Mouse (Mus musculus): Measurements from ENCODE around the gene Mars2. TPM values are rescaled to one million over a fixed set of nuclear protein-coding genes. Genes with fewer than 3 reads are reported as not detected.

The Mars2 gene
- 2.7 TPM in 2 replicates for polyA plus RNA-seq (2014; fragmentation: Nextera tagmentation; extraction: Ambion mirVana)

DNA sequence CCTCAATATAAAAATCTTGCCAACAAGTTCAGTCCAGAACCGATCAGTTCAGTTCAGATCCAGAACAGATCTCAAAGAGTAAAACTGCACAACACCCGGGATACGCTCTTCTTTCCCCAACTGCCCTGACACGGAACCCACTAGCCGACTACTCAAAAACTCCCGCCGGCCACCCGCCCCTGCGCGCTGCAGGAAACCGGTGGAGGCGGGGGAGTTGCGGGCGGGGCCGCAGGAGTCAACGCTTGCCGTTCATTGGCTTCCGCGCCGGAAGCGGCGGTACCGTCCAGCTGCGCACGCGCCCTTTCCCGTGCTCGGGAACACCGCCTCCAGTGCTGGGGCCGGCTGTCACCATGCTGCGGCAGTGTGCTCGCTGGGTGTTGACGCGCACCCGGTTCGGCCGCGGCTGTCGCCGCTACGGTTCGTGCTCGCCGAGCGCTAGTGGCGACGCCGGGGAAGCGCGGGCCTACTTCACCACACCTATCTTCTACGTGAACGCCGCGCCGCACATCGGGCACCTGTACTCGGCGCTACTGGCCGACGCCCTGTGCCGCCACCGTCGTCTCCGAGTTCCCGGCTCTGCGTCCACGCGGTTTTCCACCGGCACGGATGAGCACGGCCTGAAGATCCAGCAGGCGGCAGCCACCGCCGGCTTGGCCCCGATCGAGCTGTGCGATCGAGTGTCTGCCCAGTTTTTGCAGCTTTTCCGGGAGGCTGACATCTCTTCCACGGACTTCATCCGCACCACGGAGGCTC, at the start of gene Mars2:
Gene Mars2 (plus strand): TSS at position 288 of the 753 bp plus-strand sequence.
- Histone ChIP-seq H3K36me3 (ENCODE audit: control insufficient read depth, insufficient read depth, low read length) (no peaks in the 10 kb centered on the region), H3K9ac (ENCODE audit: low read depth, low read length) (peak within 1 kb of the TSS; percentile 73), H3K4me3 (ENCODE audit: low read depth, low read length) (peak within 1 kb of the TSS; percentile 85), H3K27me3 (ENCODE audit: control insufficient read depth, insufficient read depth, low read length) (no peaks in the 10 kb centered on the region), H3K9me3 (ENCODE audit: control insufficient read depth, low read length) (no peaks in the 10 kb centered on the region), H3K27ac (ENCODE audit: low read depth, low read length) (peak within 1 kb of the TSS; percentile 47), H3K4me2 (replicated peaks; ENCODE audit: low read depth, low read length) (peak within 1 kb of the TSS; percentile 86), H3K4me1 (replicated peaks; ENCODE audit: control insufficient read depth, insufficient read depth, low read length) (peaks cover 5% of the 10 kb centered on the region)
- 0% methylated on average over 82 of the region's 82 CpGs for WGBS
- ATAC-seq (ENCODE audit: low FRiP score) (peak; percentile 97), DNase-seq (ENCODE audit: low spot score) (peak; percentile 97)

DNA sequence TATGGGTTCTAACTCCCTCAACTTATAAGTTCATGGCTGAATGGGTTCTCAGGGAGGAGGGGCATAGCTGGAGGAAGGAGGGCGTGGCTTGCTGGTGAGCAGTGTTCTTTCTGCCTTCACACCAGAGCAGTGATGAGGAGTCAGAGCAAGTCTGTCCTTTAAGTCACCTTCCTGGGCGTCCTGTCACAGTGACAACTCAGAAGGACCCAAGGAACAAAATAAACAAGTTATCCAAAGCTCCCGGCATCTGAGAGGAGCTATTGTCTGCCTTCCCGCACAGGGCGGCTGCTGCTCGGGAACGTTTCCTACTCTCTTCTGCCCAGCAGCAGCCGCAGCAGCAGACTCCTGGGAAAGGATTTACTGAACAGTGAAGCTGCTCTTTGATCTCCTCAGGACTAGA, 45.0 kb upstream of the Mars2 start:
- Histone ChIP-seq H3K9ac (ENCODE audit: low read depth, low read length) (no peak overlapping the region), H3K4me3 (ENCODE audit: low read depth, low read length) (no peak overlapping the region), H3K4me2 (replicated peaks; ENCODE audit: low read depth, low read length) (peak overlapping the region; percentile 3; the same call in 1 of the 2 replicates), H3K4me1 (replicated peaks; ENCODE audit: control insufficient read depth, insufficient read depth, low read length) (peaks cover 4% of the 10 kb centered on the region; the same call in 1 of the 2 replicates), H3K36me3 (ENCODE audit: control insufficient read depth, insufficient read depth, low read length) (no peaks in the 10 kb centered on the region), H3K9me3 (ENCODE audit: control insufficient read depth, low read length) (no peaks in the 10 kb centered on the region), H3K27ac (ENCODE audit: low read depth, low read length) (no peak overlapping the region), H3K27me3 (ENCODE audit: control insufficient read depth, insufficient read depth, low read length) (0 out of 2 replicates have a peak, but pooled peaks cover 2% of the 10 kb centered on the region)
- 22% methylated on average over 8 of the region's 8 CpGs for WGBS
- DNase-seq (ENCODE audit: low spot score) (no peak), ATAC-seq (ENCODE audit: low FRiP score) (peak; percentile 45; the same call in 1 of the 2 replicates)

DNA sequence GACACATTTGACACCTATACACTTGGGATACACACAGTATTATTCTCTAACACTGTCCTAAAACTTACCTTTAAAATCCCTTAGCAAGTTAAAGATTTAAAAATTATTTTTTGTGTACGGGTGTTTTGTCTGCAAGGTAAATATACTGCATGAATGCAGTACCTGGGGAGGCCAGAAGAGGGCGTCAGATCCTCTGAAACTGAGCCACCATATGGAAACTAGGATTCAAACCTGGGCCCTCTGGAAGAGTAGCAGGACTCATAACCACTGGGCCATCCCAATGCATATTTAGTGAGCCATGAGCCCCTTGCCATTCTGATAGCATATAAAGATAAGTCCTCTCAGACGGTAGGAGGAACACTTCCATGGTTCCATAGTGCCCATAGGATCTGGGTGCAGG, 44.2 kb upstream of the Mars2 start:
- ATAC-seq (ENCODE audit: low FRiP score) (no peak; the same call in 1 of the 2 replicates), DNase-seq (ENCODE audit: low spot score) (no peak)
- 54% methylated on average over 3 of the region's 3 CpGs for WGBS
- no peak overlapping the region for H3K4me2 ChIP-seq (replicated peaks; ENCODE audit: low read depth, low read length)
- peaks cover 4% of the 10 kb centered on the region; the same call in 1 of the 2 replicates for H3K4me1 ChIP-seq (replicated peaks; ENCODE audit: control insufficient read depth, insufficient read depth, low read length)
- H3K36me3 ChIP-seq (ENCODE audit: control insufficient read depth, insufficient read depth, low read length): no peaks in the 10 kb centered on the region
- H3K27ac ChIP-seq (ENCODE audit: low read depth, low read length): no peak overlapping the region
- H3K9me3 ChIP-seq (ENCODE audit: control insufficient read depth, low read length): no peaks in the 10 kb centered on the region
- no peak overlapping the region for H3K9ac ChIP-seq (ENCODE audit: low read depth, low read length)
- no peak overlapping the region for H3K4me3 ChIP-seq (ENCODE audit: low read depth, low read length)
- 0 out of 2 replicates have a peak, but pooled peaks cover 2% of the 10 kb centered on the region for H3K27me3 ChIP-seq (ENCODE audit: control insufficient read depth, insufficient read depth, low read length)

DNA sequence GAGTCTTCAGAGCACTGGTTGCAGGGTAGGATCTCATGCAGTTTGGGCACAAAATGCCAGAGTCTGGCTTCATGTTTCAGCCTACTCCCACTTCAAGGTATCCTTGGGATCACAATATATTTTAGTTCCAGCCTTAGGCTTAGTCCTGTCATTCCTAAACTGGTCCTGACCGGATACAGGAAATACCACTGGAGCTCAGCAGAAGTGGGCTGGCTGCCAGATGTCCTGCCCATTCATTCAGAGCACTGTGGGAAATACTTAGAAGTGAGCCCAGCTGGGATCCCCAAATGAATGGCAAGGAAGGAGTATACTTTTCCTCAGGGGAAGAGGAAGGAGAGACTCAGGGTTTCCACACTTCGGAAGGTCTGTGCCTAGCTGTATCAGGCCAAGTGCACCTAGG, 43.7 kb upstream of the Mars2 start:
- peak; percentile 47; the same call in 1 of the 2 replicates for ATAC-seq (ENCODE audit: low FRiP score)
- Histone ChIP-seq H3K4me3 (ENCODE audit: low read depth, low read length) (no peak overlapping the region), H3K36me3 (ENCODE audit: control insufficient read depth, insufficient read depth, low read length) (no peaks in the 10 kb centered on the region), H3K4me2 (replicated peaks; ENCODE audit: low read depth, low read length) (no peak overlapping the region), H3K27me3 (ENCODE audit: control insufficient read depth, insufficient read depth, low read length) (0 out of 2 replicates have a peak, but pooled peaks cover 2% of the 10 kb centered on the region), H3K27ac (ENCODE audit: low read depth, low read length) (no peak overlapping the region), H3K4me1 (replicated peaks; ENCODE audit: control insufficient read depth, insufficient read depth, low read length) (peaks cover 4% of the 10 kb centered on the region; the same call in 1 of the 2 replicates), H3K9me3 (ENCODE audit: control insufficient read depth, low read length) (no peaks in the 10 kb centered on the region), H3K9ac (ENCODE audit: low read depth, low read length) (no peak overlapping the region)
- DNase-seq (ENCODE audit: low spot score): no peak
- 55% methylated on average over 2 of the region's 2 CpGs for WGBS

DNA sequence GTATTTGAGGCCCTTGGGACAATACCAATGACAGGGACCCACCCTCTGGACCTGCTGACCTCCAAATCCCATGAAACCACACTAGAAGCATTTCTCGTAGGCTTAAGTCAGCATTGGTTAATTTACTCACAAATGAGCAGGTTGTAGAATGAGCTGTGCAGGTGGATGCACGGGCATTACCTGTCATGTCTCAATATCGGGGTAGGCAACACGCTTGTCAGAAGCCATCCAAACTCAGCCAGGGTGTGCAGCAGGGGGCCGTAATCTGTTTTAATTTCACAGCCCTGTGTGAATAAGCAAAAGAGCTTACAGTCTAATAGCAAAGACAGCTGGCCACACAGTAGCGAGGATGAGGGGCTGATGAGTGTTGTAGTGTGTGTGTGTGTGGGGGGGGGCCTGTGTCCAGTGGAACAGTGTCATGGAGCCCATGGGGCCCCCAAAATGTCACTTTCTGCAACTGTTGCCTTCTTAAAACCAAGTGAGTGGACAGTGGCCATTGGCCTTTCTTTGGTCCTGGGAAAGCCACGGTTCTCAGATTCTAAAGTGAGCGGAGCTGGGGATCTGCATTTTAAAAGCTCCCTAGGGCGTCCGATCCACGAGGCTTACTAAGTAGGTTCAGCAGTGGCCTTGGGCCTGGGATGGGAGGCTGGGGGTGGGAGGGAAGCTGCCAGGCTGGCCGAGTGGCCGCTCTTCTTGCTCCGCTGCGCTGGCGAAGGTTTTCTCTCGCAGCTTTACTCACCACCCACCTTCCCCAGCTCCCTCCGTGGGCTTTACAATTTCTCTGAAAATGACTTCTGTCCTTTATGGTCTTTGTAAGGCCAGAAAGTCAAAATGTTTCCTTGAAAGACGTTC, 42.7 kb upstream of the Mars2 start:
- peaks cover 4% of the 10 kb centered on the region; the same call in 1 of the 2 replicates for H3K4me1 ChIP-seq (replicated peaks; ENCODE audit: control insufficient read depth, insufficient read depth, low read length)
- no peaks in the 10 kb centered on the region for H3K9me3 ChIP-seq (ENCODE audit: control insufficient read depth, low read length)
- H3K27me3 ChIP-seq (ENCODE audit: control insufficient read depth, insufficient read depth, low read length): 0 out of 2 replicates have a peak, but pooled peaks cover 2% of the 10 kb centered on the region
- peak; percentile 53; the same call in 1 of the 2 replicates for ATAC-seq (ENCODE audit: low FRiP score)
- DNase-seq (ENCODE audit: low spot score): no peak
- H3K4me2 ChIP-seq (replicated peaks; ENCODE audit: low read depth, low read length): peak overlapping the region; percentile 11; the same call in 1 of the 2 replicates
- H3K36me3 ChIP-seq (ENCODE audit: control insufficient read depth, insufficient read depth, low read length): no peaks in the 10 kb centered on the region
- 31% methylated on average over 19 of the region's 19 CpGs for WGBS
- H3K27ac ChIP-seq (ENCODE audit: low read depth, low read length): no peak overlapping the region
- H3K4me3 ChIP-seq (ENCODE audit: low read depth, low read length): no peak overlapping the region
- no peak overlapping the region for H3K9ac ChIP-seq (ENCODE audit: low read depth, low read length)

DNA sequence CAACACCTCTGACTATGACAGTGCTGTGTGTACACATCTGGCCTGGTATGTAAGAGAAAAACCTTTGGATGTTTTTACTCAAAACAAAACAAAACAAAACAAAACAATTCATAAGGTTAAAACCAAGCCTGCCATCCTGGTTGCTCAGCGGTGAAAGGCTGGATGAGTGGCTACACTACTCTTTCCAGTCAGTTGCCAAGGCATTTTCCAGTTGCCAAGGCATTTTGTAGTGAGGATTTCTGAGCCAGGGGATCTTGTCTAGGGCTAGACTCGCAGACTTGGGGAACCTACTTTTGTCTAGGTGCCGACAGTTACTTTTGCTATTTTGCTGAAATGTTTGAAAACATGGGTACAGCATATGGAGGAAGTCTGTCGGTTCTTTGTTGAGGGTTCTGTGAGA, 42.0 kb upstream of the Mars2 start:
- Histone ChIP-seq H3K9me3 (ENCODE audit: control insufficient read depth, low read length) (no peaks in the 10 kb centered on the region), H3K36me3 (ENCODE audit: control insufficient read depth, insufficient read depth, low read length) (no peaks in the 10 kb centered on the region), H3K27ac (ENCODE audit: low read depth, low read length) (no peak overlapping the region), H3K9ac (ENCODE audit: low read depth, low read length) (no peak overlapping the region), H3K4me1 (replicated peaks; ENCODE audit: control insufficient read depth, insufficient read depth, low read length) (peaks cover 4% of the 10 kb centered on the region; the same call in 1 of the 2 replicates), H3K4me2 (replicated peaks; ENCODE audit: low read depth, low read length) (no peak overlapping the region), H3K4me3 (ENCODE audit: low read depth, low read length) (no peak overlapping the region), H3K27me3 (ENCODE audit: control insufficient read depth, insufficient read depth, low read length) (0 out of 2 replicates have a peak, but pooled peaks cover 2% of the 10 kb centered on the region)
- WGBS: 53% methylated on average over 4 of the region's 4 CpGs
- ATAC-seq (ENCODE audit: low FRiP score): no peak
- DNase-seq (ENCODE audit: low spot score): no peak

DNA sequence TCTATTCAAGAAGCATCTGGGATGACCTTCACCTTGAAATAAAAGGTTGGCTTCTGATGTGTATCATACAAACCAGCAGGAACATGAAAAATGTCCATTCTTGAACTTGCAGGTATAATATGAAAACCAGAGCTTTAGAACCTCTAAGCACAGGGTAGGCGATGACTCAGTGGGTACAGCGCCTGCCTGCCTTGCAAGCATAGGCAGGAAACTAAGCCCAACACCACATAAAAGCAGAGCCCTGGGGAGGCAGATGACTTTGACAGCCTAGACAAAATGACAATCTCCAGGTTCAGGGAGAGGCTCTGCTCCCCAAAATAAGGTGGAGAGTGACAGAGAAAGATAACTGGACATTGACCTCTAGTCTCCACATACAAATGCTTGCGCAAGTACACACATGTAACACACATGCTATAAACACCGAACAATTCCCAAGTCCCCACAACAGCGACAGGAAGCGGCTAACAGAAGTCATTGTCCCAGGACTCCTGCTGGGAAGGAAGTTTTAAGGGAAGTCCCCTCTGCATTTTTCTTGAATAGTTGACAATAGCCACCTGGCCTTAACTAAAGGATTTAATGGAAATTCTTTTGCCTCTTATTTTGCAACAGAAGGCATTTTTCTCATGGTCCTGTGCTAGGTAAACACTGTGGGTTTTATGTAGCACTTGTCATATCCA, 40.5 kb upstream of the Mars2 start:
- H3K27ac ChIP-seq (ENCODE audit: low read depth, low read length): no peak overlapping the region
- 0 out of 2 replicates have a peak, but pooled peaks cover 2% of the 10 kb centered on the region for H3K27me3 ChIP-seq (ENCODE audit: control insufficient read depth, insufficient read depth, low read length)
- no peak for DNase-seq (ENCODE audit: low spot score)
- H3K9ac ChIP-seq (ENCODE audit: low read depth, low read length): no peak overlapping the region
- no peaks in the 10 kb centered on the region for H3K9me3 ChIP-seq (ENCODE audit: control insufficient read depth, low read length)
- no peak overlapping the region for H3K4me3 ChIP-seq (ENCODE audit: low read depth, low read length)
- peaks cover 4% of the 10 kb centered on the region; the same call in 1 of the 2 replicates for H3K4me1 ChIP-seq (replicated peaks; ENCODE audit: control insufficient read depth, insufficient read depth, low read length)
- no peak for ATAC-seq (ENCODE audit: low FRiP score)
- no peak overlapping the region for H3K4me2 ChIP-seq (replicated peaks; ENCODE audit: low read depth, low read length)
- 41% methylated on average over 6 of the region's 6 CpGs for WGBS
- H3K36me3 ChIP-seq (ENCODE audit: control insufficient read depth, insufficient read depth, low read length): no peaks in the 10 kb centered on the region

DNA sequence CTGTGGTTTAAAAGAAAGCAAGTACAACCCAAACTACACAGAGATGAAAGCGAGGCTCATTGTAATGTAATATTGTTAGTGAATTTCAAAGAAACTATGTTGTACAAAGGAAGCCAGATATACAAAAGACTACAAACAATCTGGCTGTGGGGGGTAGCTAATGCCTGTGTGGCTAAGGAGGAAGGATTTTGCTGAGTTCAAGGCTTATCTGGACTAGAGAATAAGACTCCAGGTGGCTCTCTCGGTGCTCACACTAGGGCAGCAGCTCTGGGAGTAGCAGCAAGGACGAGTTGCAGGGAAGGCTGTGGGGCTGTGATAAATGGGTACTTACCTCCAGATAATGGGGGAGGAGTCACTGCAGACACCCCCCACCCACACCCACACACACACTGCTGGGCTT, 38.3 kb upstream of the Mars2 start:
- Histone ChIP-seq H3K36me3 (ENCODE audit: control insufficient read depth, insufficient read depth, low read length) (no peaks in the 10 kb centered on the region), H3K9me3 (ENCODE audit: control insufficient read depth, low read length) (no peaks in the 10 kb centered on the region), H3K4me1 (replicated peaks; ENCODE audit: control insufficient read depth, insufficient read depth, low read length) (peaks cover 4% of the 10 kb centered on the region; the same call in 1 of the 2 replicates), H3K27ac (ENCODE audit: low read depth, low read length) (no peak overlapping the region), H3K9ac (ENCODE audit: low read depth, low read length) (no peak overlapping the region), H3K4me3 (ENCODE audit: low read depth, low read length) (no peak overlapping the region), H3K4me2 (replicated peaks; ENCODE audit: low read depth, low read length) (no peak overlapping the region), H3K27me3 (ENCODE audit: control insufficient read depth, insufficient read depth, low read length) (0 out of 2 replicates have a peak, but pooled peaks cover 2% of the 10 kb centered on the region)
- ATAC-seq (ENCODE audit: low FRiP score) (0 out of 2 replicates have a peak, but pooled peaks have one; percentile 23), DNase-seq (ENCODE audit: low spot score) (no peak)
- WGBS: 10% methylated on average over 3 of the region's 3 CpGs

All from hindbrain, embryonic 11.5 days (tissue).